Mouse (Mus musculus) heart, embryonic 12.5 days (tissue): ENCODE results near the gene Mroh2a. TPM values are rescaled to one million over a fixed set of nuclear protein-coding genes. Genes with fewer than 3 reads are reported as not detected.
A peak's percentile ranks its signal among the peaks of the same experiment; 100 is the strongest.

Experiments
- ATAC-seq: fragments of 200-750 bp; cut with Nextera tagmentation; 2 replicates; pipeline ENCODE4 v1.8.0; 2017; ENCODE audit warnings: moderate TSS enrichment, moderate library complexity; ENCODE audit not compliant: insufficient number of reproducible peaks, low FRiP score
- H3K27ac ChIP-seq: fragments of 300-500 bp; sonication (generic); 2 replicates; pipeline ENCODE4 v1.5.1; 2016; ENCODE audit warnings: mild to moderate bottlenecking, moderate library complexity; ENCODE audit not compliant: poor library complexity, severe bottlenecking
- H3K27me3 ChIP-seq: fragments of 300-500 bp; sonication (generic); replicated peaks from 2 replicates; pipeline ENCODE4 v1.6.1; 2016; ENCODE audit warnings: mild to moderate bottlenecking, moderate library complexity
- H3K36me3 ChIP-seq: fragments of 300-500 bp; sonication (generic); 2 replicates; pipeline ENCODE4 v1.6.1; 2016; ENCODE audit warnings: mild to moderate bottlenecking, moderate library complexity
- H3K4me1 ChIP-seq: fragments of 300-500 bp; sonication (generic); replicated peaks from 2 replicates; pipeline ENCODE4 v1.6.1; 2016; ENCODE audit warnings: mild to moderate bottlenecking
- H3K4me2 ChIP-seq: fragments of 300-500 bp; sonication (generic); 2 replicates; pipeline ENCODE4 v1.6.1; 2016; ENCODE audit warnings: mild to moderate bottlenecking, moderate library complexity
- H3K4me3 ChIP-seq: fragments of 300-500 bp; sonication (generic); 2 replicates; pipeline ENCODE4 v1.5.1; 2016; ENCODE audit warnings: mild to moderate bottlenecking
- H3K9ac ChIP-seq: fragments of 300-500 bp; sonication (generic); 2 replicates; pipeline ENCODE4 v1.6.1; 2016; ENCODE audit warnings: mild to moderate bottlenecking, moderate library complexity
- H3K9me3 ChIP-seq: fragments of 300-500 bp; sonication (generic); replicated peaks from 2 replicates; pipeline ENCODE4 v1.6.1; 2016; ENCODE audit warnings: mild to moderate bottlenecking, moderate library complexity
- WGBS: fragments of 180-500 bp; shearing (Covaris S2); methylation state at CpG from one replicate; pipeline ENCODE4 v1.1.7; 2016; 5-methylcytosine and 5-hydroxymethylcytosine counted together
- polyA plus RNA-seq: library from polyadenylated mRNA; unstranded; fragments of >200 nt; fragmentation: Nextera tagmentation; extraction: Ambion mirVana; gene quantifications from 2 replicates; pipeline ENCODE4 v1.2.1, GENCODE M21; 2016

Mroh2a gene
- polyA plus RNA-seq, 1 experiment from 2014 or later: 0.56 TPM

GRCm38 (mm10) chr1:88288789-88289127, 62.0 kb downstream of the Mroh2a start:
- no peaks in the 10 kb centered on the region for H3K4me1 ChIP-seq
- no peak overlapping the region for H3K27ac ChIP-seq
- 59% methylated on average over 3 of the region's 3 CpGs for WGBS
- no peak overlapping the region for H3K4me2 ChIP-seq
- no peaks in the 10 kb centered on the region for H3K36me3 ChIP-seq
- ATAC-seq: no peak
- H3K9ac ChIP-seq: no peak overlapping the region
- H3K27me3 ChIP-seq: no peaks in the 10 kb centered on the region
- H3K4me3 ChIP-seq: no peak overlapping the region
- peaks cover 62% of the 10 kb centered on the region for H3K9me3 ChIP-seq

DNA sequence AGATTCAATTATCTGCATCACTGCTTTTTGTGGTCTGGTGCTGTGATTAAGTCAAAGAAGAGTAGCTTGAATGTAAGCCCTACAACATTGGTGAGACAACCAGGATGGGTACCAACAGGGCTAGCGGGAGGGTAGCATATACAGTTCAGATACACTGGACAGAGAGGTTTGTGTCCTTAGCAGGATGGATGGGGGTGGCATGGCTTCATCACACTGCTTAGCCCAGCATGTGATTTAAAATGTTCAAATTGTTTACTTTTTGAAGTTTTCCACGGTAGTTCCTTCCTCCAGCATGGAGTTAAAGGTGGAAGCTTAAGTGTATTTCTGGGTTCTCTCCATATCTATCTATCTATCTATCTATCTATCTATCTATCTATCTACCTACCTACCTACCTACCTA, 62.4 kb downstream of the Mroh2a start:
- 47% methylated on average over 2 of the region's 2 CpGs for WGBS

DNA sequence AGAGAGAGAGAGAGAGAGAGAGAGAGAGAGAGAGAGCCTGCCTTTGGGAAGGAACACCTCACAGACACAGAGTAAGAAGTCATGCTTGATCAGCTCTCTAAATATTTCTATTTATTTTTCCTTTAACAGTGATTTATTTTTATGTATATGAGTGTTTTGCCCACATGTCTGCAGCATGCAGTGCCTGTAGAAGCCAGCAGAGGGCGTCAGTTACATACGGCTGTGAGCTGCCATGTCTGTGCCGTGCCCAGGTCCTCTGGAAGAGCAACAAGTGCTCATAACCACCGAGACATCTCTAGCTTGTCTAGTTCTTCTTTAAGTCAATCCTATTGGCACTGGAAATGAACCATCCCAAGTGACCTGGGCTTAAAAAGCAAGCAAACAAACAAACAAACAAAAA, 63.1 kb downstream of the Mroh2a start:
- Histone ChIP-seq H3K36me3 (no peaks in the 10 kb centered on the region), H3K9ac (no peak overlapping the region), H3K4me1 (no peaks in the 10 kb centered on the region), H3K4me2 (no peak overlapping the region), H3K27ac (no peak overlapping the region), H3K4me3 (no peak overlapping the region), H3K9me3 (peaks cover 57% of the 10 kb centered on the region), H3K27me3 (no peaks in the 10 kb centered on the region)
- WGBS: 36% methylated on average over 4 of the region's 4 CpGs
- no peak for ATAC-seq

More for the DNA sequence above, 62.4 kb downstream of the Mroh2a start:
- Histone ChIP-seq H3K4me3 (no peak overlapping the region), H3K4me2 (no peak overlapping the region), H3K36me3 (no peaks in the 10 kb centered on the region), H3K9ac (no peak overlapping the region), H3K4me1 (no peaks in the 10 kb centered on the region), H3K27ac (no peak overlapping the region), H3K9me3 (peaks cover 59% of the 10 kb centered on the region), H3K27me3 (no peaks in the 10 kb centered on the region)
- ATAC-seq: no peak

DNA sequence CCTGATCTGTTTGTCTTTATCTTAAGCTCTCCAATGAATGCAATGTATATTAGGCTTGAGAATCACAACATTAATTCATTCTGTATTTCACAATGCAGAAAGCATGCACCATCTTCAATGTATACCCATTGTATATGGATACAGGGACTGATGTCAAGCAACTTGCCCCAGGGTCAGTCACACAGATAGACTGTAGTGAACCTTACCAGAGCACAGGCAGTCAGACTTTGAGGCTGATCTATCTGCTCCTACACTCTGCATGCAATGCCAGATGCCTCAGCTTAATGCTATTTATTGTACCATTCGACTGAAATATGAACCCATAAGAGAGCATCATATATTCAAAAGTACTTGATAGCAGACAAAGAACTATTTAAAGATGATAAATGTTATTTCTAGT, 63.7 kb downstream of the Mroh2a start:
- H3K9me3 ChIP-seq: peaks cover 53% of the 10 kb centered on the region
- no peaks in the 10 kb centered on the region for H3K4me1 ChIP-seq
- 56% methylated on average over 1 of the region's 1 CpGs for WGBS
- no peak overlapping the region for H3K4me3 ChIP-seq
- H3K27me3 ChIP-seq: no peaks in the 10 kb centered on the region
- ATAC-seq: no peak
- no peak overlapping the region for H3K9ac ChIP-seq
- no peaks in the 10 kb centered on the region for H3K36me3 ChIP-seq
- H3K27ac ChIP-seq: no peak overlapping the region
- H3K4me2 ChIP-seq: no peak overlapping the region

DNA sequence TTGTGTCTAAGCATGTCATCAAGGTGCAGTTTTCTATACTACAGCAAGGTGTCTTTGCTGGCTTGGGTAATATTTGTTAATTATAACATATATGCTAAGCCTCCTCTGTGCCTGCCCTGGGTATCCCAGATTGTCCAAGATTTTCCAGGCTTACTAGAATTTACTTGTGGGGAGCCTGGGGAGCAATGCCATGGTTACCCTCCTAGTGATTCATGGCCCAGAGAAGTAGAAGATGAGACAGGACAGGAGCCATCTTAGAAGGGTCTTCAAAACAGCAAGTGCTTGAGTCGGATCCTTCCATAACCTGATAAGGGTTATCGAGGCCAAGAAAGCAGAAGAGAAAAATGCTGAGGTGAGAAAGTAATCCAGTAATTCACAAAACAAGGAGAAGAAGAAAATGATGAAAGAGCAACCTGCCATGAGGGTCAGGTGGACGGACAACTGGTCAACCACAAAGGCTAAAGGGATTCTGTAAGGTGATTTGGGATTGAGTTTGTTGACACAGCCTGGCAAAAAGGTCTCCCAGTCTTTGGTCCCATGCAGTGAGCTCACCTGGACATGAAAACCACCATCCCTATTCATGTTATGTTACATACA, 64.7 kb downstream of the Mroh2a start:
- H3K27me3 ChIP-seq: no peaks in the 10 kb centered on the region
- no peaks in the 10 kb centered on the region for H3K4me1 ChIP-seq
- no peak overlapping the region for H3K4me3 ChIP-seq
- peaks cover 57% of the 10 kb centered on the region for H3K9me3 ChIP-seq
- no peak overlapping the region for H3K4me2 ChIP-seq
- no peak overlapping the region for H3K27ac ChIP-seq
- WGBS: 51% methylated on average over 3 of the region's 3 CpGs
- no peaks in the 10 kb centered on the region for H3K36me3 ChIP-seq
- ATAC-seq: no peak
- no peak overlapping the region for H3K9ac ChIP-seq

GRCm38 (mm10) chr1:88292057-88292456, 65.3 kb downstream of the Mroh2a start:
- Histone ChIP-seq H3K4me1 (no peaks in the 10 kb centered on the region), H3K4me3 (no peak overlapping the region), H3K36me3 (no peaks in the 10 kb centered on the region), H3K9me3 (peaks cover 54% of the 10 kb centered on the region), H3K27ac (no peak overlapping the region), H3K9ac (no peak overlapping the region), H3K4me2 (no peak overlapping the region), H3K27me3 (no peaks in the 10 kb centered on the region)
- ATAC-seq: no peak
- WGBS: 45% methylated on average over 2 of the region's 2 CpGs

- H3K27ac ChIP-seq: no peak overlapping the region
- H3K36me3 ChIP-seq: no peaks in the 10 kb centered on the region
- H3K9me3 ChIP-seq: peaks cover 57% of the 10 kb centered on the region
- no peak overlapping the region for H3K9ac ChIP-seq
- no peak for ATAC-seq
- 14% methylated on average over 1 of the region's 1 CpGs for WGBS
- no peaks in the 10 kb centered on the region for H3K27me3 ChIP-seq
- no peak overlapping the region for H3K4me2 ChIP-seq
- H3K4me3 ChIP-seq: no peak overlapping the region
- H3K4me1 ChIP-seq: no peaks in the 10 kb centered on the region
Observed at GRCm38 (mm10) chr1:88294650-88295049, 67.9 kb downstream of the Mroh2a start.

- H3K27ac ChIP-seq: no peak overlapping the region
- ATAC-seq: peak; percentile 9; the same call in 1 of the 2 replicates
Observed at GRCm38 (mm10) chr1:88296171-88296920, 69.6 kb downstream of the Mroh2a start.

GRCm38 (mm10) chr1:88297480-88298258, 70.9 kb downstream of the Mroh2a start:
- Histone ChIP-seq H3K9me3 (peaks cover 65% of the 10 kb centered on the region), H3K27me3 (no peaks in the 10 kb centered on the region), H3K36me3 (no peaks in the 10 kb centered on the region), H3K4me2 (no peak overlapping the region), H3K4me3 (no peak overlapping the region), H3K9ac (no peak overlapping the region), H3K4me1 (no peaks in the 10 kb centered on the region), H3K27ac (no peak overlapping the region)
- 57% methylated on average over 7 of the region's 7 CpGs for WGBS
- ATAC-seq: peak; percentile 15; the same call in 1 of the 2 replicates

More at GRCm38 (mm10) chr1:88296171-88296920, 69.6 kb downstream of the Mroh2a start:
- H3K9me3 ChIP-seq: peaks cover 62% of the 10 kb centered on the region
- H3K4me1 ChIP-seq: no peaks in the 10 kb centered on the region
- no peak overlapping the region for H3K4me2 ChIP-seq
- 62% methylated on average over 4 of the region's 4 CpGs for WGBS
- no peaks in the 10 kb centered on the region for H3K36me3 ChIP-seq
- H3K4me3 ChIP-seq: no peak overlapping the region
- no peak overlapping the region for H3K9ac ChIP-seq
- H3K27me3 ChIP-seq: no peaks in the 10 kb centered on the region

DNA sequence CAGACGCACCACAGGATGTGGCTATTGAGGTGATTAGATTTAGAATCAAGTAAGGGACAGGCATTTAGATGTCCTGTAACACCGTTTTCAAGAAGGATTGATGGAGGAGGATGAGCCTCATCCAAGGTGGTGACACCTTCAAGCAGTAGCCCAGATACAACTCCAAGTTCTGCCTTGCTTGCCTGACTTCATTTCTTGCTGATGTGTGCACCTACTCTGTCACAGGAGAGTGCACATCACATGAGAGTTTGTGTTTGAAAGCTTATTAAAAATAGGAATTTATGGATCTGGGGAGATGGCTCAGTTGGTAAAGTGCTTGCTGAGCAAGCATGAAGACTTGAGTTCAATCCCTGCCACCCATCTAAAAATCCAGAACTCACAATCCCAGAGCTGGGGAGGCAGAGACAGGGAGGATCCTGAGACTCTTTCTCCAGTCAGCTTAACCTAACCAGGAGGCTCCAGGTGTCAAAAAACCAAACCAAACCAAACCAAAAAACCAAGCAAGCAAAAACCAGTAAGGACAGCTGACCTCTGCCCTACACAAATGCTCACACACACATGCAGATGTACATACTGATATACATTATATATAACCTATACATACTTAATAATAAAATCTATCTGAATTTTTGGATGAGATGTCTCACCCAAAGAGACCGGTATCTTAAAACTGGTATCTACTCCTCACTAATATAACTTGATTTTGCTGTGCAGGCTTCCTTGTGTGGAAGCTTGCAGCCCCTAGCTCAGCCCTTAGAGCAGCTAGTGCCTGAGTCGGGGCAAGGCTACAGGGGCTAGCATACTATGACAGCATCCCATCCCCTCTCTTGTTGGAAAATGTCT, 72.1 kb downstream of the Mroh2a start:
- 53% methylated on average over 4 of the region's 4 CpGs for WGBS
- no peak for ATAC-seq

More for the DNA sequence above, 72.1 kb downstream of the Mroh2a start:
- Histone ChIP-seq H3K4me3 (no peak overlapping the region), H3K4me2 (no peak overlapping the region), H3K9me3 (peaks cover 71% of the 10 kb centered on the region), H3K27me3 (no peaks in the 10 kb centered on the region), H3K36me3 (no peaks in the 10 kb centered on the region), H3K27ac (no peak overlapping the region), H3K4me1 (no peaks in the 10 kb centered on the region), H3K9ac (no peak overlapping the region)
